In genomic region chr13:40757995-40758394, GRCm38 (mm10) we compare ENCODE assay signal across 10 mouse cellular contexts. TPM values are rescaled to one million over a fixed set of nuclear protein-coding genes. Genes with fewer than 3 reads are reported as not detected.
DNase-seq lines count a peak whose midpoint lies in the region; ATAC-seq lines count a peak whose summit lies in the region.
"Had no signal": no experiment of that assay in that cellular context is flagged by ENCODE, and none has a peak within 500 bp of the region (broad histone marks: within the 10 kb centered on the region; RNA-seq: fewer than 3 reads in every experiment).

No protein-coding gene starts in this region.

- no peak for ATAC-seq in CD4-positive, CD25-positive, alpha-beta regulatory T cell, adult 4 months
- ATAC-seq in erythroblast, adult 5-6 weeks (replicated peaks; ENCODE audit: low FRiP score, poor library complexity, severe bottlenecking), result no peak

- DNase-seq in CD4-positive, CD25-positive, alpha-beta regulatory T cell, adult 2 months (ENCODE audit: low read depth, low spot score), result peak; percentile 49
- peak; percentile 22 for DNase-seq in kidney, adult 9 months
- no peak for DNase-seq in kidney, adult 18-20 months
- DNase-seq in 3T3-L1 (ENCODE audit: low read depth, low spot score) (peak; percentile 73), MN1 (ENCODE audit: low spot score) (no peak)
- DNase-seq in c-Kit-positive CD71-positive TER-119-negative erythroid progenitor cells, embryonic 14.5 days (ENCODE audit: low read depth), result peak; percentile 14
- DNase-seq: cerebellum, postnatal 36 days; kidney, postnatal 10 days had no signal

RNA-seq across cellular contexts. Expression of gene Tfap2a, which starts 19.8 kb away (rescaled TPM):
- under 1 TPM in 1 of 2 experiments, not detected in 1; 0.20 TPM for polyA plus RNA-seq in CD4-positive, CD25-positive, alpha-beta regulatory T cell, adult 4 months (2017; shearing (Covaris generic))
- total RNA-seq in erythroblast, adult 5-6 weeks (2015; ENCODE audit: low replicate concordance), result not detected in 2 replicates
- total RNA-seq in erythroblast, adult 5-6 weeks (2017; ENCODE audit: low replicate concordance), result not detected in 2 replicates

Comparison
In these comparisons a context has a peak if more than half of its experiments do, and no peak if none do; other contexts are left out.
1. DNase-seq: peak in CD4-positive, CD25-positive, alpha-beta regulatory T cell, adult 2 months (single experiment), kidney, adult 9 months (single experiment), 3T3-L1 (single experiment) and c-Kit-positive CD71-positive TER-119-negative erythroid progenitor cells, embryonic 14.5 days (single experiment); none in kidney, adult 18-20 months (single experiment) and MN1 (single experiment).